Mouse (Mus musculus): ENCODE data around the gene Gm5426. TPM values are rescaled to one million over a fixed set of nuclear protein-coding genes. Genes with fewer than 3 reads are reported as not detected.

Gene Gm5426
- polyA plus RNA-seq, 1 experiment from 2014 or later, result not detected

- 87% methylated on average over 12 of the region's 12 CpGs for WGBS
- no peak for ATAC-seq (ENCODE audit: low FRiP score, low read depth)
- H3K27me3 ChIP-seq, result no peaks in the 10 kb centered on the region
- H3K4me2 ChIP-seq, result no peak overlapping the region
- H3K9me3 ChIP-seq, result no peaks in the 10 kb centered on the region
- no peak overlapping the region for H3K4me3 ChIP-seq
- H3K9ac ChIP-seq, result no peak overlapping the region
- no peak overlapping the region for H3K27ac ChIP-seq (replicated peaks)
- H3K4me1 ChIP-seq (replicated peaks), result no peaks in the 10 kb centered on the region
- no peaks in the 10 kb centered on the region for H3K36me3 ChIP-seq
Measured at GRCm38 (mm10) chr10:96180554-96181397, 44.4 kb downstream of the Gm5426 start.

GRCm38 (mm10) chr10:96181398-96181790 is 45.0 kb downstream of the Gm5426 start:
- H3K9me3 ChIP-seq, result no peaks in the 10 kb centered on the region
- WGBS, result 82% methylated on average over 5 of the region's 5 CpGs
- no peak overlapping the region for H3K27ac ChIP-seq (replicated peaks)
- no peak for ATAC-seq (ENCODE audit: low FRiP score, low read depth)
- no peak overlapping the region for H3K4me3 ChIP-seq
- no peak overlapping the region for H3K9ac ChIP-seq
- no peak overlapping the region for H3K4me2 ChIP-seq
- H3K36me3 ChIP-seq, result no peaks in the 10 kb centered on the region
- no peaks in the 10 kb centered on the region for H3K4me1 ChIP-seq (replicated peaks)
- no peaks in the 10 kb centered on the region for H3K27me3 ChIP-seq

GRCm38 (mm10) chr10:96181883-96182628 is 45.7 kb downstream of the Gm5426 start:
- no peak for ATAC-seq (ENCODE audit: low FRiP score, low read depth)
- 77% methylated on average over 6 of the region's 6 CpGs for WGBS

GRCm38 (mm10) chr10:96185026-96185425 is 48.6 kb downstream of the Gm5426 start:
- H3K4me1 ChIP-seq (replicated peaks), result no peaks in the 10 kb centered on the region
- WGBS, result 85% methylated on average over 2 of the region's 2 CpGs
- no peak overlapping the region for H3K4me3 ChIP-seq
- no peaks in the 10 kb centered on the region for H3K27me3 ChIP-seq
- no peaks in the 10 kb centered on the region for H3K9me3 ChIP-seq
- no peaks in the 10 kb centered on the region for H3K36me3 ChIP-seq
- ATAC-seq (ENCODE audit: low FRiP score, low read depth), result no peak
- no peak overlapping the region for H3K27ac ChIP-seq (replicated peaks)
- H3K4me2 ChIP-seq, result no peak overlapping the region
- no peak overlapping the region for H3K9ac ChIP-seq

More at GRCm38 (mm10) chr10:96181883-96182628, 45.7 kb downstream of the Gm5426 start:
- no peak overlapping the region for H3K4me3 ChIP-seq
- no peaks in the 10 kb centered on the region for H3K4me1 ChIP-seq (replicated peaks)
- no peaks in the 10 kb centered on the region for H3K27me3 ChIP-seq
- no peak overlapping the region for H3K9ac ChIP-seq
- H3K4me2 ChIP-seq, result no peak overlapping the region
- H3K36me3 ChIP-seq, result no peaks in the 10 kb centered on the region
- H3K27ac ChIP-seq (replicated peaks), result no peak overlapping the region
- H3K9me3 ChIP-seq, result no peaks in the 10 kb centered on the region

GRCm38 (mm10) chr10:96185601-96186000 is 49.2 kb downstream of the Gm5426 start:
- WGBS, result 89% methylated on average over 3 of the region's 3 CpGs
- no peak overlapping the region for H3K4me3 ChIP-seq
- H3K27ac ChIP-seq (replicated peaks), result no peak overlapping the region
- no peak overlapping the region for H3K4me2 ChIP-seq
- H3K9me3 ChIP-seq, result no peaks in the 10 kb centered on the region
- no peak for ATAC-seq (ENCODE audit: low FRiP score, low read depth)
- no peaks in the 10 kb centered on the region for H3K36me3 ChIP-seq
- H3K27me3 ChIP-seq, result no peaks in the 10 kb centered on the region
- no peak overlapping the region for H3K9ac ChIP-seq
- H3K4me1 ChIP-seq (replicated peaks), result 0 out of 2 replicates have a peak, but pooled peaks cover 3% of the 10 kb centered on the region

Small RNA genes lying within 50 kb of the gene (microRNA-seq; reads per million reads assigned to microRNA genes)
- gene Gm22913, result not detected

Other genes with a start within 250 kb of the Gm5426 start
- gene Eea1, start 196.0 kb upstream of the Gm5426 start, polyA plus RNA-seq (2015; fragmentation: Nextera tagmentation; extraction: Ambion mirVana), result 20.2 and 21.9 TPM in 2 replicates